Mouse (Mus musculus) embryo, embryonic 10.5 days (tissue): Measurements from ENCODE around the gene Col6a3.

ENCODE experiments used
- DNase-seq: peaks from one replicate; pipeline ENCODE4 v3.0.0-alpha.2; 2015; ENCODE audit warnings: low spot score

Gene Col6a3

DNA sequence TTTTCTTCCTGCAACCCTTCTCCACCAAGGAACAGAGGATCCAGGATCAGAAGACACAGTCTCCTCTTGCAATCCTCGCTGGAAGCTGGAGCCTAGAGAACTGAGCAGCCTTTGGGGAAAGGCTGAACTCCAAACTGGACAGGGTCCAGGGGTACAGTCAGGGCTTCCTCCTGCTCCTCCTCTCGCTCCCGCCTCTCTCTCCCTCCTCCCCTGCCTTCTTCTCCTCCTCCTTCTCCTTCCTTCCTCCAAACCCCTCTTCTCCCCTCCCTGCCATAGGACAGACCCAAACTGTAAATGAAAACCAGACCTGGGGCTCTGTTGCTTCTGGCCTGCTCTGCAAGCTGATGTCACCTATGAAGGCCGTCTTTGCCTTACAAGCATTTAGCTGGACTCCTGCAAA is at the start of gene Col6a3:
Col6a3 (minus strand) TSS at position 136 of the 400 bp plus-strand sequence.
- peak; percentile 35 for DNase-seq

DNA sequence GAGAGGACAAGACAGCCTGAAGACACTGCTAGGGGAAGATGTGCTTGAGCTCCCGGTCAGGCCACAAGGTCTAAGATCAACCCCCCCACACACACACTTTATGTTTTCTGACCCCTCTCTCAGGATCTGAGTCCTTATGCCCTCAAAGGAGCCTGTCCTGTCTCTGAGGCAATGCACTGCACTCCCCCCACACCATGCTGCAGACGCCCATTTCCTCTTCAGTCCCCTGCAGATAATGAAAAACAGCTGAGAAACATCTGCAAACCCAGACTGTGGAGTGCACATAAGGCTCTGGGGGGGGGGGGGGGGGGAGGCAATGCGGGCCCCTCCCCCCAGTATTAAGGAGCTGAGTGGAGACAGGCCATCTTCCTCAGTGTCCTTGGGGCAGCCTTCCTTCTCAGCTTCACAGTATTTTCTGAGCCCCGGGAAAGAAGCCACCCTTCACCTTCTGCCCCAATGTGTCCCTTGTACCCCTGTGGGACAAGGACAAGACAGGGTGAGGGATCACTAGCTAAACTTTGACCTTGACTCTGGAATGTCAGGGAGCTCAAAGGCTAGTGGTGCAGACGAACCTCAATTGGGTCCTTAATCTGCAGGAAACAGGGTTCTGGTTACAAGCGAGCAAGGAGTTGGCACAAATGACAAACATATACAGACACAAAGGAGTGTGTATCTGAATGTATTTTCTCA is 42.1 kb upstream of the Col6a3 start:
- peak; percentile 74 for DNase-seq

DNA sequence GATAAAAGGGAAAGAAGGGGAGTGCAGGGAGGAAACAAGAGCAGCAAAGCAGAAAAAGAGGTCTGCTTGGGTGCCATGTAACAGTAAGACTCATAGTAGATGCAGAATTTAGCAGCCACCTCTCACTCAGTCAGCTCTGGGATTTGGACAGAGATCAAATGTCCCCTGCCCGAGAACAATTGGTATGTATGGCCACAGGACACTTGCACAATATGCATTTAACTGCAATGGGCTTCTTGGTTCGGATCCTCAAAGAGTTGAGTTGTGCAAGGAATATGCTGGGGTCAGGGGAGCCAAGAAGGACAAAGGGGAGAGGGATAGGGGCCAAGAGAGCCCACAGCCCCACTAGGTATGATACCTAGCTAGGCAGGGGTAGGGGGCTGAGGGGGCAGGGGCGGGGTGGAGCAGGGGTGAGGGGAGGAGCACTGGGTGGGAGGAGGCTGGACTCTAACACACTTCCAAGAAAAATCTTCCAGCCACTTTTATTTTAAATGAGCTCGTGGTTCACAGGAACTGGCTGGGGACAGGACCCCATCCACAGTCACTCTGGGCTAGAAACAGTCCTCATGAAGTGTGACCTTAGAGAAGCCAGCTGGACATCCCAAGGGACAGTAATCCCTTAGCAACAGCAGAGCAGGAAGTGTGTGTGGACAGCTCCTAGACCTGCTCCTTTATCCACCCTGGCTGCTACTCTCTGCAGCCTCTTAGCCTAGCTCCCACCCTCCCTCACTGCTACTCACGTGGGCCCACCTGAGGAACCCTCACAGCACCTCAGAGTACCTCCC is 32.9 kb upstream of the Col6a3 start:
- DNase-seq, result no peak

DNA sequence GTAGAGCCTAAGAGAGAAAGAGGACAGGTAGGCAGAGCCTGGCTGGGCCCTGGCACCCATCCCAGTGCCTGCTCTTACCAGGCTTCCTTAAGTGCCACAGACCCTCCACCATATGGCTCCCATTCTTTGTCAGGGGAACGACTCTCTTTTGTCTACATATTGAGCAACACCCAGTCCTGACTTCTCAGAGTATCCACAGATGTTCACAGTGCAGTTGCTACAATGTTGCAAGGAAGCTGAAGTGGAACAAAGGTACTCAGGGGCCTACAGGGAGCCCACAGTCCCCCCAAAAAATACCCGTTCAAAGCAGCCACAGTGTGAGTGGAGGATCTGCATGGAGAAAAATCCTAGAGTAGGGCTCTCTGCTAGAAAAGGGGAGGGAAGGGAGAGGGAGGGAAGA is 32.2 kb upstream of the Col6a3 start:
- no peak for DNase-seq

DNA sequence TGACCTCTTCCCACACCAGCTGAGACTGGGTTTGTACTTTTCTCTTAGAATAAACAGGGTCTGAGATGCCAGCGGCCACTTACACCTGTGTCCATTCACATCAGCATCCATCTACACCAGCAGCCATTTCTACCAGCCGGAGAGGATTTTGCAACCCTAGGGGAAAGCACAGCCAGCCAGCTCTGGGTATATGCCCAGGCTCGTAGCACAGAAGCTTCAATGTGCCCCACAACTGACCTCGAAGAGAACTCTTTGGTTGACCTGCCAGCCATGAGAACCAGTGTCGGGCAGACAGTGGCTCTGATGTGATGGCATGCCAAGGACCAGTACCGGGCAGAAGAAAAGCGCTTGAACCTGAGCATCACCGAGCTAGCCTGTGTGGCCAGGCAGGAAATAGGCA is 31.6 kb upstream of the Col6a3 start:
- no peak for DNase-seq

DNA sequence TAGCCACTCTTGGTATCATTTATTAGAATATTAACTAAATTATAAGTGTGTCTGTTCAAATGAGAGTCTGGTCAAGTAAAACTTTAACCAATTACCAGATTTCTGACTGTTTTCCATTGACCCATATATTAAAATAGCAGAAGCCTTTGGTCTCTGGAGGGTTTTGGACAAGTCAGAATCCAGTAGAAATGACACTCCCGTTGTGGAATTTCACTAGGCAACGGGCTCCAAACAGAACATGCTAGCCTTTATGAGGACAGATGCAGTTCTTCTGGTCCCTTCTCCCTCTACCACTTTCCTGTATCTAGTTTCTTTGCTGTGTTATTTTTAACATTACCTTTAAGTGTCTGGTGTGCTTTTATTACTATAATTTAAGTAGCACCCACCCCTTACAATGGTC is 26.8 kb upstream of the Col6a3 start:
- no peak for DNase-seq

DNA sequence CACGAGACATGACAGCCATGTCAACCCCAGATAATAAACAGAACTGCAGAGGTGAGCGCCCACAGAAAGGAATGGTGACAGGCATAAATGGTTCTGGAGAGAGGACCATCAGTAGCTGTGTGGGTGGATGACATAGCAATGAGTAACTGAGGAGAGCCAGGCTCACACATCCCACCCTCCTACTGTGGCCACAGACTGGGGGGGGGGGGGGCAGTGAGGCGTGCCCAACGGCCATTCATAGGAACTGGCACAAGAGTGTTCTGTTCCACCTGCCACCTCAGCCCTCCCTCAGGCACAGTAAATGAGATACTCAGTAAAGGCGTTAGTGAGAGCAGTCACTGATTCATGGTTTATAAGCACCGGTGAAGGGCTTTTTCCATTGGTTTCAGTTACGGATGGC is 23.0 kb upstream of the Col6a3 start:
- no peak for DNase-seq

DNA sequence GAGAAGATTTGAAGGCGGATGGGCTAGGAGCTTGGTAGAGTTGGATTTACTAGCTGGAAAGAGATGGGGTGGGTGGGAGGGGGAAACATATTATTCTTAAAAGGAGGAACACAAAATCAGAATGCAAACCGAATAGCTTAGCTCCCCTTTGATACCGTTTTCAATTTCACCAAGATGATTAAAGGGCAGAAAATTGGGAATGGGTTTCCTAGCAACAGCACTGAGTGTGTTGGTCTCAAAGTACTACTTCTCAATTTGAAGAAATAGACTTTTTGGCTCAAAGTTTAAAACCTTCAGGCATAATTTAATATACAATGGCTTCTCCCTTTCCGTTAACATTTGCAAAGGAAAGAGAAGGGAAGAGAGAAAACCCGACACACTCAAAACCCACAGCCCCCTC is 12.1 kb upstream of the Col6a3 start:
- no peak for DNase-seq

DNA sequence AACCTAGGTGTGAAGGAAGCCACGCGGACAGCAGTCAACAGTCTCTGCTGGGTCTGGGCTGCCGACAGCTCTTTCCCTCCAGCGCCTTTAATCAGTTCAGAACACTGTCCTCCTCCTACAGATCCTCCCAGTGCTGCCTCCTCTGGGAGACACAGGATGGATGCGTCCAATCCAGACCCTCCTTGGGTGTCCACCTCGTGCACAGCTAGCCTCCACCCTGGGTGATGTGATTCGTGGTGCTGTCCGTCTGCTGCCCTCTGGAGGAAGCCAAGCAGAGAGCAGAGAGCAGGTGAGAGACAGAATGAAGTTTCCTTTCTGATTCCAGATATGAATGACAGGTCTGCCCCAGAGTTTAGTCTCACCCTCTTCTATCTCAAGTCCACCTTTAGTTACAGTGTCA is 6.1 kb upstream of the Col6a3 start:
- peak; percentile 47 for DNase-seq

DNA sequence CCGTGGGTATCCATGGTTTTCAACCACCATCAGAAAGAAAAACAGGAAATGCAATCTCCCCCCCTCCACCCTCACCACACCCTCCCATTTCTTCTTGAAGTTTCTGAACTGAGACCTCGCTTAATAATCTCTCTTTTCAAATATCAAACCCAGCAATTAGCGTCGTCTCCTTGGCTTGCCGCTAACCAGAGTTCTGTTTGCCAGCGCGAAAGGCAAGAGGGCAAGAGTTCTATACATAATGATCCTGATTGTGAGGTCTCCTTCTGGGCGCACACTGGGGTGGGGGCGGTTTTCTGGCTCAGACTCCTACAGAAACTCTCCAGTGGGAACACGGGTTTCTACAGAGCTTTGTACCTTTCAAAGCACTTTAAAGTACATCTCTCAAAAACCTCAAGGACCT is 1.4 kb upstream of the Col6a3 start:
- DNase-seq, result no peak

DNA sequence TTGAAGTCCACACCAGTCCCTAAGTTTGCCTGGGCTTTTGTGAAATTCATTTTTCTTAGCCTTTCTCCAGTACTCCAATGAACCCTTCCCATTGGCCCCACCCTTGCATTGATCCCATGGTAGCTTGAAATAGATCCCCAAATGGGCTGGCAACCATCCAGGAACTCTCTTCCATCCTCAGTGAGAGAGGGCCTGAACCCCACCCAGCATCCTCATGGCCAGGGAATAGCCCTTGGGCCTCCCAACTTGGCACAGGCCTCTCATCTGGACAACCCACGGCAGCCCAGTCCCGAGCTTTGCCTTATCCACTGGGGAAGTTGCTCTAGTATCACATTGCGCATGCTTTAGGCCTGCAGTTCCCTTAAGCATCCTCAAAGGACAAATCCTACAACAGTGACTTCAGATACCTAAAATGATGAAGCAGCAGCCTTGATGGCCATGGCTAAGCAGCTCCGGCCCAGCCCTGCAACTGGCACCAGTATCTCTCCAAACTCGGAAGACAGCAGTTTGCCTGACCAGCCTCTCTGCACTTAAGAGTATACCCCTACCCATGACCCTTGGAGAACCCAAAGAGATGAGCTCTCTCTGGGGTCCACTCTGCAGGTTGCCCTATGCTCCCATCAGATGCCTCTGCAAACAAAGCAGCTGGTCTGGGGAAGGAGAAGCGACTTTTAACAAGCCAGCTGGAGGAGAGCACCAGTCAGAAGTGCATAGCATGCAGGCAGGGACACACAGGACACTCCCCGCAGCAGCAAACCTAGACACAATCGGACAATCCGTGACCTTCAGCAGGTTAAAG is 783 bp downstream of the Col6a3 start:
- no peak for DNase-seq

DNA sequence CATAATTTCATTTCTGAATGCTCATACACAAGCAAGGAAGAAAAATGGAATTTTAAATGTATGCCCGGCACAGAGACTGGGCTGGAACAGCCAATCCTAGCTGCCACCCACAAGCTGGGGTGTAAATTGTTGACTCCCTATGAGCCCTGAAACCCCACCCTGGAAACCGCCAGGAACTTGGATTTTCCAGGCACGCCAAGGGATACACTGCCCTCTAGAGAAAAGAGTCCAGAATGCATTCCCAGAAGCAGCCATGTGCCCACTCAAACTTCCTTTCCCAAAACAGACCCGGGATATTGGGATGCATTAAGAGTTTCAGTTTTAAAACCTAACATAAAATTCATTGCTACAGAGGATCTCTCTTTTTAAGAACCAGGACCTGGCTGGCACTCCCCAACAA is 3.5 kb downstream of the Col6a3 start:
- DNase-seq, result peak; percentile 75

DNA sequence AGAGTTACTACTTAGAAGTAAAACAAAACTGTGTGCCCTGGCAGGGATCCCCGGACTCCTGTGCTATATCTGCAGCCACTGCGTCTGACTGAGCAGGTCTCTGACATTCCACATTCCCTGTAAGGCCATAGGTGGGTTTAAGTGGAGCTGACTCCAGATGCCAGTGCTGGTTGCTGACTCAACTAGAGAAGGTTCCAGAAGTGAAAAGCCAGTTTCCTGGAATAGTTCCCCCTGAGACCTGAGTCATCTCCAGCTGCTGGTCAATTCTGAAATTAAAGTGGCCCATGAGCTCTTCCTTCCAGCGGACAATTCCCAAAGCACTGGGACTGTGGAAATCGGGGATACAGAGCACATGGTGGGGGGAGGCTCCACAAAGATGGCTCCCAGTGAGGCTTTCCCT is 5.1 kb downstream of the Col6a3 start:
- no peak for DNase-seq

DNA sequence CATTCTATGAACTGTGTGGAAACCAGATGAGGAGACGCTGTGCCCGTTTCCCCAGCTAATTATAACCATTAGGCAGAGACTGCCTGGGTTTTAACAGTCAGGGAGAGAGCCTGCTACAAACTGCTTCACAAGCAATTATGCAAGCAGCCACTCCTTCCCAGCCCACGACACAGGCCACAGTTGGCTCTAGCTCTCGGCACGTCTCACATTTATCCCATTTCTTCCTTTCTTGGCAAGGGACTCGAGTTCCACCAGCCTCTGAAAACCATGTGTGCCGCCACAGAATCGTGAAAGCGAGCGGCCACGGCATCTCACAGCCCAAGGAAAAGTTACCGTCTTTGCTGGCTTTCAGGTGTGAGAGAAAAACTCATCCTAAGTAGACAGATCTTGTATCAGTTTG is 5.5 kb downstream of the Col6a3 start:
- peak; percentile 5 for DNase-seq

DNA sequence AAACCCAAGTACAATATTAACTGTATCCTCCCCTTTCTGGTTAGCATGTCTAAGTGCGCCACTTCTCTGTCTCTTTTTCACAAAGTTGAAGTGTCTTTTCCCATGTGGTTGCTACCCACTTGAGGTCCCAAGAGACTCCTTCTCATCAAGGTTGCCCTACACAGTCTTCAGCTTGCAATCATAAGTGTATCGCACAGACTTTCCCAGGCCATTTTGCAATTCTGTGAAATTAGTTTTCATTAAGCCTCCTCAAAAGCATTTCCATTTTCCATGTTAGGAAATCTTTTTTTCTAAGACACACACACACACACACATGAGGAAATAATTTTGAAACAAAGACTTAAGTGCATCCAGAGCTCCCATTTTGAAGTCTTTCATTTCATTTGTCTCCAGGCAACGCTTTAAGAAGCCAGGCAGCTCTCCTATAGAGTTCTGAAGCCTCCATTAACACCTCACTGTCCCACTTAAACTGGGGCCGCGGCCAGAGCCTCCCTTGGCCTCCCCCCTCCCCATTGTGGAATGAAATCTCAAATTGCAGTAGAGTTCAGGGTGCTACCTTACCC is 7.5 kb downstream of the Col6a3 start:
- no peak for DNase-seq

DNA sequence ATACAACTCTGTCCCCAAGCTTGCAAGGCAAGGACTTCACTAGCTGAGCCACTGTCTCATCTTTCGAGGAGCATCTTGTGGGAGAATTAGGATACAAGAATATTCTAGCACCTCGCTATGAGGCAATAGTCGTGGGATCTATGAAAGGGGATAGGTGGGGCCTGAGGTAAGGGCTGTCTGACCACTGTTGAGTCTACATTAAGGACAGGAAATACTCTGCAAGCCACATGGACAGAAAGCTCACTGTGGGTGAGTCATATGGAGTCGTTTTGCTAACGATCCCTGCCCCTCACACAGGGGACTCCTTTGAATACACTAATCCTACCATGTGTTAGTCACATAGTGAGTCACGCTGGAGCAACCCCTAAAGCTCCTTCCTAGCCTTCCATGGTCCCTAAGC is 9.1 kb downstream of the Col6a3 start:
- DNase-seq, result no peak

DNA sequence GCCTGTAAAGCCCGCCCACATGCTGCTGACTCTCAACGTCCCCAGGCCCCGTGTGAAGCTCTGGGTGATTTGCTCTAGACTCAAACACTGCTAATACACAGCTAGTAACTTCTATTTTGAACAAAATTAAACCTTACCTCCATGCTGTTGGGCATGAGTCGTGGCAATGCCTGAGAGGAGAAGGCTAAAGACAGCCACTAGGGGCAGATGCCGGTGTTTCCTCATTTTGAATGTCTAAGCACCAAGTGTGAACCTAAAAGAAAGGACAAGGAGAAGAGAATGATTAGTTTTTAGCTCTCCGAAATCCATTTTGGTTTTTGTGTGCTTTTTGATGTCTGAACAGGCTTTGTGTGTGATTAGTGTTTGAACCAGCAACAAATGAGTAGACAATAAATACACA is 13.8 kb downstream of the Col6a3 start:
- DNase-seq, result no peak

DNA sequence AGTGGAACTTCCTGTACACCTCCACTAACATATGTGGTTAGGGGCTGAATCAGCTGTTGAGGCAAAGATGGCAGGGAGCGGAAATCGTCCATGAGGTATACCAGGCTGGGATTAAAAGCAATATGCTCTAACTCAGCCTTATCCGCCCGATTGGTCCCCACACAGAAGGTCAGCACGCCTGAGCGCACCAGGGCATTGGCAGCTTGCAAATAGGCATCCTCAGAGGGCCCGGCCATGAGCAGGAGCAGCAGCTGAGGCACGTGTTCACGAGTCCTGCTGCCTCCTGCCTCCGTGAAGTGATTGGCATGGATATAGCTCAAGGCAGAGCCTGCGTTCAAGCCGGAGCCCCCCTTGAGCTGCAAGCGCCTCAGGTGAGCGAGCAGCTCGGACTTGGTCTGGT is 30.5 kb downstream of the Col6a3 start:
- DNase-seq, result no peak

DNA sequence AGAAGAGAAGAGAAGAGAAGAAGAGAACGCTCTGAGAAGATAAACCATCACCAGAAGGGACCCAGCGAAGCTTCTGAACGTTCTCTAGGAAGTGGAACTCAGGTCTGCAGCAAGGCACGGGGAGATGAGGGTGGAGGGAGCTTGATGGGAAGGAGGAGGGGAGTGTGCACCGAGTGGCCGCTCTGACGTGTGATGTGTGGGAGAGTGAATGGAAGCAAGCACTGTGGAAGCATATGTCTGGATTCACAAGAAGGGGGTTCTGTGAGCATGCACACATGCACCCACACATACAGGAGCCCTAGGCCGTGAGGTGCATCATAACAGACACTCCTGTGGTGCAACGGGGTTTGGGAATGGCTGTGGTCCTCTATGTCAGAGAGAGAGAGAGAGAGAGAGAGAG is 34.8 kb downstream of the Col6a3 start:
- DNase-seq, result no peak

DNA sequence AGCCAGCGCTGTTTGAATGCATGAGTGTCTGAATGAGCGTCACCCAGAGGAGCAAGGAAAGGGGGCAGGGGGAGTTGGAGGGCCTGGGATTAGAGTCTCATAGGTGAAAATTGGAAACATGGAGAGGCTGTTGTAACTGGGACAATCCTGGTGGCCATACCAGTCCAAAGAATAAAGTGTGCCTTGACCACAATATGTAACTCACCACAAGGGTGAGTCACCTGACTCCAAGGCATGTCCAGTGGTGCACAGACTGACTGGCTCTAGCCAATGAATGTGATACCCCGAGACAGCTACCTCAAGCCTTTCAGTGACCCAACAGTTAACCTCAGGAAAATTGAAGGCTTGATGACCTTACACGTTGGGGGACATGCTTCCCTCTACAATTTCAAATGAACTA is 40.7 kb downstream of the Col6a3 start:
- no peak for DNase-seq

DNA sequence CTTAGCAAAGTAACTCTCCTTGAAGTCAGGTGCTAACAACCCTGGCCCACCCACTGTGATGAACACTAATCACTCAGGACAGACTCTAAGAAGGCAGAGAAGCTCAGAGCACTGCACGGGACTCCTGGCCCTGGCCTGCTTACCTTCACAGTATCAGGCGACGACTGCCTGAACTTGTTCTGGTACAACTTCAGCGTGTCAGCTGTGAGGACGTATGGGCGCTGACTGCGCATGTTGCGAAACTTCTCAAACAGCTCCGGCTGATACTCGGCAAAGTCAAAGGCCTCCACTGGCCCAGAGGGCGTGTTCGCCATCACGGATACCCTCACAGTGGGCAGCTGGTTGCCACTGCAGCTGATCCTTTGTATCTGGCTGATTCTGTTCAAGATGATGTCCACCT is 42.7 kb downstream of the Col6a3 start:
- no peak for DNase-seq

DNA sequence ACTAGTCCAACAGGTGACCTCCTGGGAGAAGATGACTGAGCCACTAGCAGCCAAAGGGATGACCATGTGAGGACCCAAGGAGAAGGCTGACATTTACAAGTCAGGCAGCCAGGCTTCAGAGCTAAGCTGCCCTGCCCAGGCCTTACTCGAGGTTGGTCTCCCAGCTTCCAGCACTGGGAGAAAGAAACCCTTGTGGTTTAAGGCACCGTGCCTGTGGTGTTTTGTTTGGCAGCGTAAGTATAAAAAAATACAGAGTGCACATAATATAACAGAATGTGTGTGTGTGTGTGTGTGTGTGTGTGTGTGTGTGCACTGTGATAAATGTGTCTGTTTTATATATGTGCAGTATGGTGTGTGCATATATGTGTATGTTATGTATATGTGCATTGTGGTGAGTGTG is 43.3 kb downstream of the Col6a3 start:
- no peak for DNase-seq
